Mouse (Mus musculus) left cerebral cortex, adult 11 months (tissue): Measurements from ENCODE around the gene Calcrl.

Experiments used
- DNase-seq: peaks from one replicate; pipeline ENCODE4 v3.0.0; 2022; ENCODE audit warnings: low spot score

Gene Calcrl

DNA sequence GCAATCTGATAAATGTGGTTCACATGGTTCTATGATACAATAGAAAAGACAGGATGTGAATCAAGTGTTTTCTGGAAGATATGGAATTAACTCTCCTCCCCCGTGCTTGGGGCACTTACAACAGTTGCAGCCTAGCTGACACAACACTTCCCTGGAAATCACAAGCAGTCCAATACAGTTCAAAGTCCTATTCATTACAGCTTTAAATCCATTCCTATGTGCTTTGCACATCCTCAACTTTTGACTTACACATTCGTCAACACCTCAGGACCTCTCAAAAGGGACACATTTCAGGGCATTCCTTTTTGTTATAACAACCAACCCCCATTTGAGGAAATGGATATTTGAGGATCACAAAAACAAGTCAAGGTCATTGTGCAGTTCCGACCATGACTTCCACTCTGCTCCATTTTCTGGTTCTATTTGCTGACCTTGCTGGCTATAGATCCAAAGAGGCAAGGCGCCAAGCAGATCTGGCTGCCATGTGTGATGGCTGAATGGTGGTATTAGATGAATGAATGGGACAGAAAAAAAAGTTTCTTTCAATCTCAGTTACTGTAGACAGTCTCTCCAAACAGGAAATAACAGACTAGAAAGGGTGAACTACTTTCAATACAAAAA is 108.9 kb downstream of the Calcrl start:
- DNase-seq: no peak

DNA sequence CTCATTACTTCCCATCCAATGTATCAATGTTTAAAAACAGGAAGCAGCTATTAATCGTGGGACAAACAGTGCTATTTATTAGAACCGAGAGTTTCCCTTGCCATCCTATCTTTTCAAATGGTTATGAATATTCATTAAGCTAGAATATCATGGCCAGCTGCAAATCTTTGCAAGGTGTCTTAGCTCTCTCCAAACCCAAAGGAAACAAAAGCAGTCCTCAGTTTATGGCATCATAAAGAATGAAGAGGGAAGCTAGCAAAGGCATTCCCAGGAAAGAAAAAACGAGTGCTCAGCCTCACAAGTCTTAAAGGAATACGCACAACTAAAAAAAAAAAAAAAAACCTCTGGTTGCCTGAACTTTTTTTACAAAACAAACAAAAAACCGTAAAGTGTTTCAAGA is 128.7 kb downstream of the Calcrl start:
- DNase-seq: no peak

DNA sequence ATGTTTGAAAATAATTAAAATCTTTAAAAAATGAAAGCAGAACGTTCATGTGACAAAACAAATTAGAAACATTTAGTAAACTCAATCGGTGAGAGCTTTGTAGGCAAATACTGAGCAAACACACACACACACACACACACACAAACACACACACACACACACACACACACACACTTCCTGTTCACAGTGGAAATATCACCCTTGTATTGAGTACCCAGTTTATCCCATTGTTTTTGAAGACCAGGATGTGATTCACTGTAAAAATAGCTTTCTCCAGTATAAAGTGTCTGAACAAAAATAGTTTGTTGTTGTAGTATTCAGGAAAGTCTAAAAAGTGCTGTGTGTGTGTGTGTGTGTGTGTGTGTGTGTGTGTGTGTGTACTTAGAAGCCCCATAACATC is 130.1 kb downstream of the Calcrl start:
- no peak for DNase-seq

DNA sequence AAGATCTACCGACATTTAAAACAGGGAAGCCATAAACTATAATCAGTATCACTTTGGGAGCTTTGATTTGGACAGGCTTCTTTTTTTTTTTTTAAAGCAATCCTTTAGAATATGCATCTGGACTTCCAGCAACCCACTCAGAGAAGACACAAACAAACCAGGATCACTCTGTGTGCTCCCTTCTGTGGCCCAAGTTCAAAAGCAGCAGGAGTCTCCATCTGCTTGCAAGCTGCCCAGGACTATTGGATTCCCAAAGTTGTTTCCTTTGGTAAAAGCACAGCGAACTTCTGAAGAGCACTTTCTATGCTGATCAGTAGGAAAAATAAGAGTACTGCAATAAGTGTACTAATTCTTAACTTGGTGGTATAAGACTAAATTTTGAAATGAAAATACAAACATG is 130.6 kb downstream of the Calcrl start:
- DNase-seq: no peak

DNA sequence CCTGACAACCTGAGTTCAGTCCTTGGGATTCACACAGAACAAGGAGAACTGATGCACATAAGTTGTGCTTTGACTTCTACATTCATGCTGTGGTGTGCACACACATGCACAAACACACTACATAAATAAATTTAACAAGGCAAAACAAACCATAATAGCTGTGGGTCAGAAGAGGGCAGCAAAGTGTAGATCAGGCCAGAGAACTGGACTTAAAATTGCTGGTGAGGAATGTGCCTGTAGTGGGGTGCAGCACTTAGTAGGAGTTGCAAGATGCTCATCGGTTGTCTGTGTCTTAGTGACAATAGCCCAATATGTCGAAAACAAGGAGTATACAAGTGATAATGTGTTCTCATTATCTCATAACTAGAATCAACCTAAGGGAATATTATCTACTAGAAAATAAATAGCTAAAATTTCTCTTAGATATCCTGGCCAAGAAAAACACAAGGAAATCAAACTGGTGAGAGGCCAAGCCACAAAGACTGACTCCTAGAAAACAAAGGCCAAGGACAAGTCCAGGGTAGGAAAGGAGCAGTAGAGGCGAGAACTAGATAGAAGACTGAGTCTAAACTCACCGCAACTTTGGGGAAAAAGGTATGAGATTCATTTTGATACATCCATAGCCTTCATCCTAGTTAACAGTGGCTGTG is 132.7 kb downstream of the Calcrl start:
- no peak for DNase-seq

DNA sequence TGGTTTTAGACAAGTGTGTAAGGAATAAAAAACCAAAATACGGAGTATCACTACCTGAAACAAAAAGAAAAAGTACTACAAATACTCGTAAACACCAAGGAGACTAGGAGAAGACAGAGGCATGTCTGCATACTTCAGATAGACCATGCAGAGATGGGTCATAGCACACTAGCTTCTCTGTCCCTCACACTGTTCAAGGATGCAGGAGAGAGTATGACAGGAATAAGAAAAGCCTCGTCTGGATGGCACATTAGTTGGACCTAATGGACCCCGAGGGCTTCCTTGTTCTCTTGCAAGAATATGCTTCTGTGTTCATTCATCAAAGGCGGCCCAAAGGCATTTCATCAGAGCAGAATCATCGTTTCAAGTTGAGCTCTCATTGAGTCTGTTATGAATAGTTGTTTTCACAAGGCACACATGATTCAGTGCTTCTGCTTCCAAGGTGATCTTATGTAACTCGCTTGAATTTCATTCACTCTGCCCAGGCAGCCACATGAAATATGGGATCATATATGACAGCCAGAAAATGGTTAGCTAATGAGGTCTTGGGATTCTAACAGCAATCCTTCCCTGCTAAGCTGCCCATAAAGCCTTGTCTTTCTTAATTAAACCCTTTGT is 136.2 kb downstream of the Calcrl start:
- no peak for DNase-seq
